Mouse (Mus musculus) midbrain, embryonic 15.5 days (tissue): ENCODE results near the gene Lrrc14b. TPM values are rescaled to one million over a fixed set of nuclear protein-coding genes. Genes with fewer than 3 reads are reported as not detected.

Source experiments
- ATAC-seq: fragments of 200-750 bp; cut with Nextera tagmentation; replicated peaks from 2 replicates; pipeline ENCODE4 v1.8.0; 2017; ENCODE audit warnings: moderate TSS enrichment
- H3K27ac ChIP-seq: fragments of 300-500 bp; sonication (generic); 2 replicates; pipeline ENCODE4 v1.5.1; 2015; ENCODE audit warnings: mild to moderate bottlenecking, inconsistent platforms
- H3K27me3 ChIP-seq: fragments of 300-500 bp; sonication (generic); replicated peaks from 2 replicates; pipeline ENCODE4 v1.6.1; 2015; ENCODE audit warnings: inconsistent platforms
- H3K36me3 ChIP-seq: fragments of 300-500 bp; sonication (generic); replicated peaks from 2 replicates; pipeline ENCODE4 v1.6.1; 2015; ENCODE audit warnings: inconsistent platforms
- H3K4me1 ChIP-seq: fragments of 300-500 bp; sonication (generic); 2 replicates; pipeline ENCODE4 v1.6.1; 2015; ENCODE audit warnings: inconsistent platforms
- H3K4me2 ChIP-seq: fragments of 300-500 bp; sonication (generic); 2 replicates; pipeline ENCODE4 v1.6.1; 2015; ENCODE audit warnings: inconsistent platforms, mild to moderate bottlenecking, moderate library complexity
- H3K4me3 ChIP-seq: fragments of 300-500 bp; sonication (generic); 2 replicates; pipeline ENCODE4 v1.5.1; 2015; ENCODE audit warnings: mild to moderate bottlenecking, inconsistent platforms
- H3K9ac ChIP-seq: fragments of 300-500 bp; sonication (generic); 2 replicates; pipeline ENCODE4 v1.6.1; 2015; ENCODE audit warnings: mild to moderate bottlenecking, inconsistent platforms
- H3K9me3 ChIP-seq: fragments of 300-500 bp; sonication (generic); 2 replicates; pipeline ENCODE4 v1.6.1; 2016; ENCODE audit warnings: inconsistent platforms
- WGBS: fragments of 180-500 bp; shearing (Covaris S2); methylation state at CpG from one replicate; pipeline ENCODE4 v1.1.7; 2015; ENCODE audit warnings: mixed read lengths; 5-methylcytosine and 5-hydroxymethylcytosine counted together
- polyA plus RNA-seq: library from polyadenylated mRNA; unstranded; fragments of >200 nt; fragmentation: Nextera tagmentation; extraction: Ambion mirVana; gene quantifications from 2 replicates; pipeline ENCODE4 v1.2.1, GENCODE M21; 2015

The Lrrc14b gene
- not detected in 2 replicates for polyA plus RNA-seq

- H3K9me3 ChIP-seq, result no peaks in the 10 kb centered on the region
These were observed at the start of gene Lrrc14b for GRCm38 (mm10) chr13:74363859-74364235. TSS of gene Lrrc14b (minus strand) at chr13:74364005.

GRCm38 (mm10) chr13:74399298-74399839 lies 35.6 kb upstream of the Lrrc14b start, which contains the start of gene Ftl1-ps1:
TSS of gene Ftl1-ps1 (plus strand) at chr13:74399694.
- peak within 1 kb of the TSS; percentile 17; the same call in 1 of the 2 replicates for H3K4me2 ChIP-seq
- H3K27ac ChIP-seq, result no peak within 1 kb of the TSS
- no peaks in the 10 kb centered on the region for H3K36me3 ChIP-seq
- 11% methylated on average over 11 of the region's 11 CpGs for WGBS
- no peaks in the 10 kb centered on the region for H3K27me3 ChIP-seq
- ATAC-seq, result no peak
- no peak within 1 kb of the TSS for H3K4me3 ChIP-seq
- no peak within 1 kb of the TSS for H3K9ac ChIP-seq
- no peaks in the 10 kb centered on the region for H3K4me1 ChIP-seq
- H3K9me3 ChIP-seq, result no peaks in the 10 kb centered on the region

More at GRCm38 (mm10) chr13:74363859-74364235, at the start of gene Lrrc14b:
- Histone ChIP-seq H3K27me3 (no peaks in the 10 kb centered on the region), H3K27ac (no peak within 1 kb of the TSS), H3K9ac (no peak within 1 kb of the TSS), H3K4me1 (no peaks in the 10 kb centered on the region), H3K4me3 (no peak within 1 kb of the TSS), H3K36me3 (peaks cover 11% of the 10 kb centered on the region; the same call in 1 of the 2 replicates), H3K4me2 (no peak within 1 kb of the TSS)
- ATAC-seq, result no peak
- WGBS, result 73% methylated on average over 8 of the region's 8 CpGs

- peak; percentile 46 for ATAC-seq
- Histone ChIP-seq H3K9ac (no peak overlapping the region), H3K4me2 (no peak overlapping the region), H3K4me3 (no peak overlapping the region), H3K4me1 (peaks cover 8% of the 10 kb centered on the region), H3K27ac (no peak overlapping the region), H3K27me3 (no peaks in the 10 kb centered on the region), H3K9me3 (no peaks in the 10 kb centered on the region), H3K36me3 (no peaks in the 10 kb centered on the region)
- 81% methylated on average over 2 of the region's 2 CpGs for WGBS
These were observed 27.4 kb upstream of the Lrrc14b start for GRCm38 (mm10) chr13:74391156-74391555.

- Histone ChIP-seq H3K4me3 (peak within 1 kb of the TSS; percentile 69), H3K27ac (peak within 1 kb of the TSS; percentile 56; the same call in 1 of the 2 replicates), H3K27me3 (no peaks in the 10 kb centered on the region), H3K9ac (peak within 1 kb of the TSS; percentile 68), H3K36me3 (no peaks in the 10 kb centered on the region), H3K4me1 (peaks cover 8% of the 10 kb centered on the region), H3K4me2 (peak within 1 kb of the TSS; percentile 68), H3K9me3 (no peaks in the 10 kb centered on the region)
- 3% methylated on average over 14 of the region's 14 CpGs for WGBS
- peak; percentile 97 for ATAC-seq
These were observed 26.7 kb upstream of the Lrrc14b start, which contains the start of gene Zfp72 for GRCm38 (mm10) chr13:74390371-74390990. TSS of gene Zfp72 (minus strand) at chr13:74390836.

- no peaks in the 10 kb centered on the region for H3K36me3 ChIP-seq
- no peaks in the 10 kb centered on the region for H3K9me3 ChIP-seq
- no peaks in the 10 kb centered on the region for H3K27me3 ChIP-seq
- no peak overlapping the region for H3K27ac ChIP-seq
- 66% methylated on average over 6 of the region's 6 CpGs for WGBS
- no peak overlapping the region; the same call in 1 of the 2 replicates for H3K9ac ChIP-seq
- peak; percentile 37; the same call in 1 of the 2 replicates for ATAC-seq
- peak overlapping the region; percentile 69 for H3K4me3 ChIP-seq
- H3K4me2 ChIP-seq, result peak overlapping the region; percentile 68
- H3K4me1 ChIP-seq, result peaks cover 8% of the 10 kb centered on the region
These were observed 25.9 kb upstream of the Lrrc14b start for GRCm38 (mm10) chr13:74389730-74390129.

- no peak for ATAC-seq
- WGBS, result 61% methylated on average over 3 of the region's 3 CpGs
- H3K4me1 ChIP-seq, result no peaks in the 10 kb centered on the region
- H3K27ac ChIP-seq, result no peak overlapping the region
- no peaks in the 10 kb centered on the region for H3K9me3 ChIP-seq
- no peak overlapping the region for H3K9ac ChIP-seq
- H3K27me3 ChIP-seq, result no peaks in the 10 kb centered on the region
- H3K4me3 ChIP-seq, result no peak overlapping the region
- no peaks in the 10 kb centered on the region for H3K36me3 ChIP-seq
- H3K4me2 ChIP-seq, result no peak overlapping the region
These were observed 18.5 kb upstream of the Lrrc14b start for GRCm38 (mm10) chr13:74382289-74382688.

- Histone ChIP-seq H3K4me2 (no peak overlapping the region), H3K27ac (no peak overlapping the region), H3K9ac (no peak overlapping the region), H3K9me3 (no peaks in the 10 kb centered on the region), H3K27me3 (no peaks in the 10 kb centered on the region), H3K36me3 (no peaks in the 10 kb centered on the region), H3K4me1 (no peaks in the 10 kb centered on the region), H3K4me3 (no peak overlapping the region)
- WGBS, result 79% methylated on average over 10 of the region's 10 CpGs
- no peak for ATAC-seq
These were observed 17.9 kb upstream of the Lrrc14b start for GRCm38 (mm10) chr13:74381533-74382276.

GRCm38 (mm10) chr13:74363176-74363858 lies 488 bp downstream of the Lrrc14b start:
- ATAC-seq, result peak; percentile 43

GRCm38 (mm10) chr13:74362218-74362617 lies 1.6 kb downstream of the Lrrc14b start:
- ATAC-seq, result no peak
- Histone ChIP-seq H3K4me1 (no peaks in the 10 kb centered on the region), H3K36me3 (peaks cover 11% of the 10 kb centered on the region; the same call in 1 of the 2 replicates), H3K9me3 (no peaks in the 10 kb centered on the region), H3K4me3 (no peak overlapping the region), H3K27ac (no peak overlapping the region), H3K27me3 (no peaks in the 10 kb centered on the region), H3K4me2 (no peak overlapping the region), H3K9ac (no peak overlapping the region)
- 74% methylated on average over 2 of the region's 2 CpGs for WGBS

More at GRCm38 (mm10) chr13:74363176-74363858, 488 bp downstream of the Lrrc14b start:
- Histone ChIP-seq H3K27ac (no peak overlapping the region), H3K4me2 (no peak overlapping the region), H3K27me3 (no peaks in the 10 kb centered on the region), H3K4me1 (no peaks in the 10 kb centered on the region), H3K36me3 (peaks cover 11% of the 10 kb centered on the region; the same call in 1 of the 2 replicates), H3K9ac (no peak overlapping the region), H3K9me3 (no peaks in the 10 kb centered on the region), H3K4me3 (no peak overlapping the region)
- WGBS, result 91% methylated on average over 13 of the region's 13 CpGs

GRCm38 (mm10) chr13:74356491-74356890 lies 7.3 kb downstream of the Lrrc14b start:
- Histone ChIP-seq H3K9me3 (no peaks in the 10 kb centered on the region), H3K27ac (no peak overlapping the region), H3K4me2 (no peak overlapping the region), H3K36me3 (peaks cover 29% of the 10 kb centered on the region), H3K4me1 (no peaks in the 10 kb centered on the region), H3K27me3 (no peaks in the 10 kb centered on the region), H3K4me3 (no peak overlapping the region), H3K9ac (no peak overlapping the region)
- no peak for ATAC-seq
- 95% methylated on average over 13 of the region's 13 CpGs for whole genome bisulfite sequencing

GRCm38 (mm10) chr13:74350435-74350906 lies 13.3 kb downstream of the Lrrc14b start:
- H3K9me3 ChIP-seq, result no peaks in the 10 kb centered on the region
- peak overlapping the region; percentile 91 for H3K4me3 ChIP-seq
- H3K27ac ChIP-seq, result peak overlapping the region; percentile 85
- H3K27me3 ChIP-seq, result no peaks in the 10 kb centered on the region
- 0 out of 2 replicates have a peak, but pooled peaks cover 3% of the 10 kb centered on the region for H3K36me3 ChIP-seq
- peak overlapping the region; percentile 58 for H3K4me2 ChIP-seq
- peak; percentile 68 for ATAC-seq
- H3K4me1 ChIP-seq, result peaks cover 21% of the 10 kb centered on the region
- peak overlapping the region; percentile 85 for H3K9ac ChIP-seq
- under 1% methylated on average over 15 of the region's 15 CpGs for WGBS
